Mouse (Mus musculus): Measurements from ENCODE around the gene Gm10518. TPM values are rescaled to one million over a fixed set of nuclear protein-coding genes. Genes with fewer than 3 reads are reported as not detected.

Gm10518 gene
- polyA plus RNA-seq (2014; fragmentation: Nextera tagmentation; extraction: Ambion mirVana): 0.21 TPM in 1 of 2 replicates, not detected in the other

GRCm38 (mm10) chr1:179802610-179803512 lies at the start of gene Gm10518:
TSS of gene Gm10518 (plus strand) at chr1:179803376.
- Histone ChIP-seq H3K9me3 (ENCODE audit: control insufficient read depth, low read length) (no peaks in the 10 kb centered on the region), H3K4me1 (ENCODE audit: control insufficient read depth, insufficient read depth, low read length) (peaks cover 8% of the 10 kb centered on the region), H3K27me3 (ENCODE audit: control insufficient read depth, insufficient read depth, low read length) (no peaks in the 10 kb centered on the region), H3K27ac (ENCODE audit: low read depth, low read length) (peak within 1 kb of the TSS; percentile 93), H3K4me3 (ENCODE audit: low read depth, low read length) (peak within 1 kb of the TSS; percentile 96), H3K4me2 (ENCODE audit: low read depth, low read length) (peak within 1 kb of the TSS; percentile 62), H3K36me3 (ENCODE audit: control insufficient read depth, insufficient read depth, low read length) (peaks cover 4% of the 10 kb centered on the region; the same call in 1 of the 2 replicates), H3K9ac (replicated peaks; ENCODE audit: low read depth, low read length) (peak within 1 kb of the TSS; percentile 93)
- peak; percentile 76 for ATAC-seq (ENCODE audit: low read depth)
- WGBS: under 1% methylated on average over 71 of the region's 94 CpGs

- Histone ChIP-seq H3K9me3 (ENCODE audit: control insufficient read depth, low read length) (no peaks in the 10 kb centered on the region), H3K36me3 (ENCODE audit: control insufficient read depth, insufficient read depth, low read length) (peaks cover 62% of the 10 kb centered on the region), H3K4me1 (ENCODE audit: control insufficient read depth, insufficient read depth, low read length) (no peaks in the 10 kb centered on the region), H3K27ac (ENCODE audit: low read depth, low read length) (no peak overlapping the region), H3K27me3 (ENCODE audit: control insufficient read depth, insufficient read depth, low read length) (no peaks in the 10 kb centered on the region), H3K4me2 (ENCODE audit: low read depth, low read length) (no peak overlapping the region), H3K9ac (replicated peaks; ENCODE audit: low read depth, low read length) (no peak overlapping the region), H3K4me3 (ENCODE audit: low read depth, low read length) (no peak overlapping the region)
- no peak for ATAC-seq (ENCODE audit: low read depth)
Measured at GRCm38 (mm10) chr1:179756477-179756876, 46.7 kb upstream of the Gm10518 start.

GRCm38 (mm10) chr1:179760086-179760485 lies 43.1 kb upstream of the Gm10518 start:
- no peak for ATAC-seq (ENCODE audit: low read depth)
- Histone ChIP-seq H3K9me3 (ENCODE audit: control insufficient read depth, low read length) (no peaks in the 10 kb centered on the region), H3K4me1 (ENCODE audit: control insufficient read depth, insufficient read depth, low read length) (no peaks in the 10 kb centered on the region), H3K9ac (replicated peaks; ENCODE audit: low read depth, low read length) (no peak overlapping the region), H3K4me3 (ENCODE audit: low read depth, low read length) (no peak overlapping the region), H3K4me2 (ENCODE audit: low read depth, low read length) (no peak overlapping the region), H3K36me3 (ENCODE audit: control insufficient read depth, insufficient read depth, low read length) (peaks cover 60% of the 10 kb centered on the region), H3K27me3 (ENCODE audit: control insufficient read depth, insufficient read depth, low read length) (no peaks in the 10 kb centered on the region), H3K27ac (ENCODE audit: low read depth, low read length) (no peak overlapping the region)
- WGBS: 95% methylated on average over 5 of the region's 5 CpGs

GRCm38 (mm10) chr1:179760553-179760952 lies 42.6 kb upstream of the Gm10518 start:
- Histone ChIP-seq H3K4me2 (ENCODE audit: low read depth, low read length) (no peak overlapping the region), H3K27ac (ENCODE audit: low read depth, low read length) (no peak overlapping the region), H3K27me3 (ENCODE audit: control insufficient read depth, insufficient read depth, low read length) (no peaks in the 10 kb centered on the region), H3K9ac (replicated peaks; ENCODE audit: low read depth, low read length) (no peak overlapping the region), H3K36me3 (ENCODE audit: control insufficient read depth, insufficient read depth, low read length) (peaks cover 61% of the 10 kb centered on the region), H3K4me3 (ENCODE audit: low read depth, low read length) (no peak overlapping the region), H3K4me1 (ENCODE audit: control insufficient read depth, insufficient read depth, low read length) (no peaks in the 10 kb centered on the region), H3K9me3 (ENCODE audit: control insufficient read depth, low read length) (no peaks in the 10 kb centered on the region)
- ATAC-seq (ENCODE audit: low read depth): no peak
- 84% methylated on average over 4 of the region's 4 CpGs for WGBS

- no peak overlapping the region for H3K4me2 ChIP-seq (ENCODE audit: low read depth, low read length)
- no peaks in the 10 kb centered on the region for H3K9me3 ChIP-seq (ENCODE audit: control insufficient read depth, low read length)
- 95% methylated on average over 8 of the region's 8 CpGs for WGBS
- no peak overlapping the region for H3K4me3 ChIP-seq (ENCODE audit: low read depth, low read length)
- H3K4me1 ChIP-seq (ENCODE audit: control insufficient read depth, insufficient read depth, low read length): no peaks in the 10 kb centered on the region
- H3K27ac ChIP-seq (ENCODE audit: low read depth, low read length): no peak overlapping the region
- H3K9ac ChIP-seq (replicated peaks; ENCODE audit: low read depth, low read length): no peak overlapping the region
- peaks cover 65% of the 10 kb centered on the region for H3K36me3 ChIP-seq (ENCODE audit: control insufficient read depth, insufficient read depth, low read length)
- H3K27me3 ChIP-seq (ENCODE audit: control insufficient read depth, insufficient read depth, low read length): no peaks in the 10 kb centered on the region
- no peak for ATAC-seq (ENCODE audit: low read depth)
Measured at GRCm38 (mm10) chr1:179776831-179777230, 26.3 kb upstream of the Gm10518 start.

- Histone ChIP-seq H3K36me3 (ENCODE audit: control insufficient read depth, insufficient read depth, low read length) (peaks cover 51% of the 10 kb centered on the region), H3K4me1 (ENCODE audit: control insufficient read depth, insufficient read depth, low read length) (no peaks in the 10 kb centered on the region), H3K4me2 (ENCODE audit: low read depth, low read length) (no peak overlapping the region), H3K9me3 (ENCODE audit: control insufficient read depth, low read length) (no peaks in the 10 kb centered on the region), H3K9ac (replicated peaks; ENCODE audit: low read depth, low read length) (no peak overlapping the region), H3K4me3 (ENCODE audit: low read depth, low read length) (no peak overlapping the region), H3K27ac (ENCODE audit: low read depth, low read length) (no peak overlapping the region), H3K27me3 (ENCODE audit: control insufficient read depth, insufficient read depth, low read length) (no peaks in the 10 kb centered on the region)
- 87% methylated on average over 4 of the region's 4 CpGs for WGBS
- no peak for ATAC-seq (ENCODE audit: low read depth)
Measured at GRCm38 (mm10) chr1:179784098-179784497, 19.1 kb upstream of the Gm10518 start.

- Histone ChIP-seq H3K27me3 (ENCODE audit: control insufficient read depth, insufficient read depth, low read length) (no peaks in the 10 kb centered on the region), H3K9me3 (ENCODE audit: control insufficient read depth, low read length) (no peaks in the 10 kb centered on the region), H3K27ac (ENCODE audit: low read depth, low read length) (no peak overlapping the region), H3K36me3 (ENCODE audit: control insufficient read depth, insufficient read depth, low read length) (peaks cover 40% of the 10 kb centered on the region), H3K9ac (replicated peaks; ENCODE audit: low read depth, low read length) (no peak overlapping the region), H3K4me2 (ENCODE audit: low read depth, low read length) (no peak overlapping the region), H3K4me1 (ENCODE audit: control insufficient read depth, insufficient read depth, low read length) (no peaks in the 10 kb centered on the region), H3K4me3 (ENCODE audit: low read depth, low read length) (no peak overlapping the region)
- ATAC-seq (ENCODE audit: low read depth): no peak
- WGBS: 95% methylated on average over 5 of the region's 5 CpGs
Measured at GRCm38 (mm10) chr1:179785502-179785901, 17.7 kb upstream of the Gm10518 start.

GRCm38 (mm10) chr1:179787281-179787680 lies 15.9 kb upstream of the Gm10518 start:
- Histone ChIP-seq H3K36me3 (ENCODE audit: control insufficient read depth, insufficient read depth, low read length) (peaks cover 34% of the 10 kb centered on the region), H3K4me1 (ENCODE audit: control insufficient read depth, insufficient read depth, low read length) (no peaks in the 10 kb centered on the region), H3K4me3 (ENCODE audit: low read depth, low read length) (no peak overlapping the region), H3K27ac (ENCODE audit: low read depth, low read length) (no peak overlapping the region), H3K9me3 (ENCODE audit: control insufficient read depth, low read length) (no peaks in the 10 kb centered on the region), H3K9ac (replicated peaks; ENCODE audit: low read depth, low read length) (no peak overlapping the region), H3K4me2 (ENCODE audit: low read depth, low read length) (no peak overlapping the region), H3K27me3 (ENCODE audit: control insufficient read depth, insufficient read depth, low read length) (no peaks in the 10 kb centered on the region)
- WGBS: 88% methylated on average over 4 of the region's 4 CpGs
- no peak for ATAC-seq (ENCODE audit: low read depth)

GRCm38 (mm10) chr1:179798794-179799193 lies 4.4 kb upstream of the Gm10518 start:
- Histone ChIP-seq H3K27me3 (ENCODE audit: control insufficient read depth, insufficient read depth, low read length) (no peaks in the 10 kb centered on the region), H3K4me3 (ENCODE audit: low read depth, low read length) (no peak overlapping the region), H3K9ac (replicated peaks; ENCODE audit: low read depth, low read length) (no peak overlapping the region), H3K27ac (ENCODE audit: low read depth, low read length) (no peak overlapping the region), H3K9me3 (ENCODE audit: control insufficient read depth, low read length) (no peaks in the 10 kb centered on the region), H3K4me2 (ENCODE audit: low read depth, low read length) (no peak overlapping the region), H3K4me1 (ENCODE audit: control insufficient read depth, insufficient read depth, low read length) (peaks cover 8% of the 10 kb centered on the region), H3K36me3 (ENCODE audit: control insufficient read depth, insufficient read depth, low read length) (peaks cover 29% of the 10 kb centered on the region)
- ATAC-seq (ENCODE audit: low read depth): no peak

Data from neural tube, embryonic 14.5 days (tissue).